Mouse (Mus musculus) monocyte, adult 5-6 weeks (primary cell): ENCODE data around the gene Krt31. TPM values are rescaled to one million over a fixed set of nuclear protein-coding genes. Genes with fewer than 3 reads are reported as not detected.

ENCODE experiments used
- ATAC-seq: fragments of 153-309, 156-312 bp; replicated peaks from 2 replicates; pipeline ENCODE4 v1.8.0; 2017; ENCODE audit warnings: mild to moderate bottlenecking; ENCODE audit not compliant: low TSS enrichment, insufficient number of reproducible peaks, severe bottlenecking, poor library complexity, low FRiP score
- total RNA-seq: library from RNA; stranded (forward); fragments of 200-1000, 200-491, 200-594 nt; gene quantifications from 3 replicates; pipeline ENCODE4 v1.2.3, GENCODE M21; 2017

The Krt31 gene
- total RNA-seq, 1 experiment from 2014 or later: not detected

DNA sequence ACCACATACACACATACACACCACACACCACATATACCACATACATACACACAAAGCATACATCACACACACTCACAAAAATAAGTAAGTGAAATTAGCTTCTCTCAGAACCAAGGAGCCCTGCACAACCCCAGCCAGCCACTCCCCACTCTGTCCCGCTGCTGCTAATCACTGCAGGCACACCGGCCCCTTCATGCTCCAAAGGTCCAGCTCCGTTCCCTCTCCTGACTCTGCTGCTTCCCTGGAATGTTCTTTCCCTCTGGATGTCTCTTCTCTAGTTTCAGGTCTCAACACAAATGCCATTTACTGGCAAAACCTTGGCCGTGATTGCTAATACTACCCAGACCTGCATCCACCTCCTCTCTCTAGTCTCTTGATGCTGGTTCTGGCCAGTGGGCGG is 39.7 kb downstream of the Krt31 start:
- no peak for ATAC-seq

DNA sequence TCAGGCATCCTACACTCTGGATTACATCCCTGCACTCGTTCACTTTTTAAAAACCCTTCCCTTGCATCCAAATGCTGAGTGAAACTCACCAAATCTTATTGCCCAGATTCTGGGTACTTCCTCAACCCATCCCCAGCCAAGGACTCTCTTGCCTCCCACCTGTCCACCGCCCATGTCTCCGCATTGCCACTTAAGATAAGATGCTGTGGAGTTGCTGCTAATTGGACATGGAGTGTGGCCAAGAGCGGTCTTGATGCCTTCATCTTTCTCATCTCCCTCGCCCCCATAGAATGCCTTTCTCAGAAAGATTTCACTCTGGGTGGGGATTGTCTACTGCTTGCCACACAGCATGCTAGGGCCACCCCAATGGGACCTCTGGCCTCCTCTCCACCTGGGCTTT is 42.0 kb downstream of the Krt31 start:
- no peak for ATAC-seq

DNA sequence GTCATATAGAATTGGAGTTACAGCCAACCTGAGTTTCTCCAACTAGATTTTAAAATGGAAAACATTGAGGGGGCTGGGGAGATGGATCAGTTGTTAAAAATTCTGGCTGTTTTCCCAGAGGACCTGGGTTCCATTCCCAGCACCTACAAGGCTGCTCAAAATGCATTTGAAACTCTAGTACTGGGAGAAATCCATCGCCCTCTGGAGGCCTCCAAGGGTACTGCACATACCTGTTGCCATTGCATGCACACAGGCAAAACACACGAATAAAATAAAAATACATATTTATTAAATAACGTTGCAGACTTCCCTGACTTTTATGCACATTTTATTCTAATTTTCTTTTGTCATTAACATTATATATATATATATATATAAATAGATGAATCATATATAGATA is 43.7 kb downstream of the Krt31 start:
- ATAC-seq: no peak

DNA sequence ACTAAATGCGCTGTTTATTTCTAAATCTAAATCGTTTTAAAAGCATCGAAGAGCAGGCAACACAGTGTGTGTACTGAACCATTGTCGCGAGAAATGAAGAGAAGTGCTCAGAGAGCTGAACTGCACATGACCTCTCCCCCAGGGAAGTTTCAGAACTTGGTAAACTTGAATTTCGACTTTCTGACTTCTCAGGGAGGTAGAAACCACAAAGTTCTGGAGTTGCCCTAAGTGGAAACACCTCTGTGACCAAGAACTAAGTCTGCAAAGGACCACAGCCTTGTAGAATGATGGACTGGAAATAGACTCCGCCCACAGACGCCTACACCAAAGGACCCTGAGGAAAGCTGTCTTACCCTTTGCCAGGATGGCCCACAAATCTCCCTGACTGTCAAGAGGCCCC is 44.4 kb downstream of the Krt31 start:
- ATAC-seq: no peak

GRCm38 (mm10) chr11:100004846-100005245 is 45.5 kb downstream of the Krt31 start:
- no peak for ATAC-seq

DNA sequence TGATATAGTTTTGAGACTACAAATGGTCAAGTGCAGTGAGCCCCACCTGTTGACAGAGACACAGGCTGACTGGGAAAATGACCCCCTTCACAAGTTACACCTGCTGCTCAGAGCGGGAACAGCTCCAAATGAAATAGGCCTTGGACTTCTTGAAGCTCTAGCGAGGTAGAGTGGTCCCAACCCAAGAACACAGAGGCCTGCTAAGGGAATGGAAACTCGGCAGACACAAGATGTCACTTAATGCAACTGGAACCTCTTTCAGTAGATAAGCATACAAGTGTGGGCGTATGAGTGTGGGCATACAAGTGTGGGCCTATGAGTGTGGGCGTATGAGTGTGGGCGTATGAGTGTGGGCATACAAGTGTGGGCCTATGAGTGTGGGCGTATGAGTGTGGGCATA is 51.3 kb downstream of the Krt31 start:
- ATAC-seq: no peak

Other genes starting within 250 kb of the Krt31 start
- not detected in 3 replicates for gene Gm11554, start 246.1 kb downstream of the Krt31 start, total RNA-seq
- not detected in 3 replicates for gene Krtap4-13, start 240.7 kb downstream of the Krt31 start, total RNA-seq
- gene Gm11564, start 234.9 kb downstream of the Krt31 start, total RNA-seq: not detected in 3 replicates
- not detected in 3 replicates for gene 2300003K06Rik, start 212.5 kb downstream of the Krt31 start, total RNA-seq
- gene Krtap4-16, start 198.9 kb downstream of the Krt31 start, total RNA-seq: not detected in 3 replicates
- not detected in 3 replicates for gene Gm11568, start 192.6 kb downstream of the Krt31 start, total RNA-seq
- gene Gm11559, start 186.1 kb downstream of the Krt31 start, total RNA-seq: not detected in 3 replicates
- gene Krtap9-1, start 177.2 kb downstream of the Krt31 start, total RNA-seq: not detected in 3 replicates
- gene Gm11567, start 171.4 kb downstream of the Krt31 start, total RNA-seq: not detected in 3 replicates
- gene Krtap31-1, start 142.6 kb downstream of the Krt31 start, total RNA-seq: not detected in 3 replicates
- gene Gm11565, start 135.8 kb downstream of the Krt31 start, total RNA-seq: not detected in 3 replicates
- not detected in 3 replicates for gene Krtap31-2, start 114.3 kb downstream of the Krt31 start, total RNA-seq
- gene Krtap9-5, start 102.1 kb downstream of the Krt31 start, total RNA-seq: not detected in 3 replicates
- gene Krtap29-1, start 71.5 kb downstream of the Krt31 start, total RNA-seq: not detected in 3 replicates
- gene Krtap16-1, start 64.0 kb downstream of the Krt31 start, total RNA-seq: not detected in 3 replicates
- not detected in 3 replicates for gene Krtap17-1, start 56.6 kb downstream of the Krt31 start, total RNA-seq
- gene Krt33a, start 34.3 kb downstream of the Krt31 start, total RNA-seq: not detected in 3 replicates
- not detected in 3 replicates for gene Krt33b, start 20.7 kb downstream of the Krt31 start, total RNA-seq
- gene Krt34, start 9.0 kb downstream of the Krt31 start, total RNA-seq: not detected in 3 replicates
- not detected in 3 replicates for gene Krt32, start 37.7 kb upstream of the Krt31 start, total RNA-seq
- not detected in 3 replicates for gene Krt35, start 45.7 kb upstream of the Krt31 start, total RNA-seq
- gene Krt36, start 55.1 kb upstream of the Krt31 start, total RNA-seq: not detected in 3 replicates
- gene Krt13, start 71.0 kb upstream of the Krt31 start, total RNA-seq: not detected in 3 replicates
- not detected in 3 replicates for gene Krt15, start 85.4 kb upstream of the Krt31 start, total RNA-seq
- not detected in 3 replicates for gene Krt19, start 98.1 kb upstream of the Krt31 start, total RNA-seq
- gene Krt9, start 142.7 kb upstream of the Krt31 start, total RNA-seq: not detected in 3 replicates
- not detected in 3 replicates for gene Krt14, start 157.0 kb upstream of the Krt31 start, total RNA-seq
- not detected in 3 replicates for gene Krt16, start 198.4 kb upstream of the Krt31 start, total RNA-seq
- not detected in 3 replicates for gene Krt17, start 210.5 kb upstream of the Krt31 start, total RNA-seq
- gene Krt42, start 219.3 kb upstream of the Krt31 start, total RNA-seq: not detected in 3 replicates